Comparison of ENCODE assay signal across 8 mouse cellular contexts in the genomic region with DNA sequence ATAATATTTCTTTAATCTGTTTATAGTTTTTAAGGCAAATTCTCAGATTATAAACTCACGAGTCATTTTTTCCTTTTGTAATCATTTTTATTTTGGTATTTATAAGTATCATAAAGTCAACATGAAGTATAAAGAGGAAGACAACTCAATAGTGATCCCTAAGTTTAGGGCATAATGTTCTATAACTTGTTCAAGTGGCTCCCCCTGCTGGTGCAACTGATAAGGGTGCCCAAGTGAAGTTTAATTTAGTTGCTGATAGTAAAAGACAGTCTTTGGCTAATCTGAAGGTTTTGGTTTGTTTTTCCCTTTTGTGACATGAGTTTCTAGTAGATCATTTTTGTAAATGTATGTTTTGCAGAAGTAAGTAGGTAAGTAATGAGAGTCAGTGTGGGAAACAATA. TPM values are rescaled to one million over a fixed set of nuclear protein-coding genes. Genes with fewer than 3 reads are reported as not detected.
DNase-seq lines count a peak whose midpoint lies in the region; ATAC-seq and TF ChIP-seq lines count a peak whose summit lies in the region.

No protein-coding gene starts in this region.

- no peak for TF ChIP-seq EP300 in liver, embryonic 14.5 days (IDR thresholded peaks at IDR 0.05; ENCODE audit: low read depth)

- no peak for ATAC-seq in midbrain, embryonic 11.5 days (ENCODE audit: low FRiP score)
- no peak for ATAC-seq in midbrain, embryonic 13.5 days
- no peak for ATAC-seq in embryonic facial prominence, embryonic 14.5 days (ENCODE audit: low read depth)
- no peak for ATAC-seq in kidney, postnatal 0 days (replicated peaks; ENCODE audit: low FRiP score, low read depth)
- ATAC-seq in liver, embryonic 14.5 days (ENCODE audit: insufficient read depth): no peak

- H3K9ac ChIP-seq in midbrain, embryonic 11.5 days (ENCODE audit: low read length): no peak overlapping the region
- no peak overlapping the region for H3K9ac ChIP-seq in midbrain, embryonic 13.5 days (replicated peaks)
- no peak overlapping the region for H3K9ac ChIP-seq in embryonic facial prominence, embryonic 14.5 days (ENCODE audit: low read depth, low read length)
- no peak overlapping the region for H3K9ac ChIP-seq in kidney, postnatal 0 days (ENCODE audit: low read depth, low read length)
- H3K9ac ChIP-seq in liver, embryonic 14.5 days (replicated peaks): no peak overlapping the region

- H3K4me3 ChIP-seq in midbrain, embryonic 11.5 days (ENCODE audit: low read depth, low read length): no peak overlapping the region
- no peak overlapping the region for H3K4me3 ChIP-seq in midbrain, embryonic 13.5 days (replicated peaks)
- H3K4me3 ChIP-seq in embryonic facial prominence, embryonic 14.5 days (ENCODE audit: low read depth, low read length): no peak overlapping the region
- no peak overlapping the region for H3K4me3 ChIP-seq in kidney, postnatal 0 days (replicated peaks; ENCODE audit: low read depth, low read length)
- H3K4me3 ChIP-seq in liver, embryonic 14.5 days (ENCODE audit: insufficient read depth in 1 of 2, low read depth in 2 of 2, low read length in 2 of 2): no peak overlapping the region

- peak; percentile 96 for DNase-seq in midbrain, embryonic 11.5 days (ENCODE audit: low spot score, missing footprints)
- DNase-seq in adrenal gland, postnatal 25 days: peak; percentile 80
- DNase-seq in embryonic facial prominence, embryonic 14.5 days (ENCODE audit: low spot score): peak; percentile 81
- DNase-seq in kidney, postnatal 0 days (ENCODE audit: low spot score): peak; percentile 79
- DNase-seq in liver, embryonic 14.5 days (ENCODE audit: low read depth in 3 of 3, low spot score in 3 of 3): peak; percentile 47 to 59 (median 55)
- peak; percentile 86 for DNase-seq in right cerebral cortex, postnatal 14 days
- peak; percentile 56 to 70 for DNase-seq in urinary bladder, postnatal 36 days (ENCODE audit: low spot score in 2 of 2)

- H3K4me1 ChIP-seq in midbrain, embryonic 11.5 days (ENCODE audit: control insufficient read depth, insufficient read depth, low read length): no peaks in the 10 kb centered on the region
- no peaks in the 10 kb centered on the region for H3K4me1 ChIP-seq in midbrain, embryonic 13.5 days (replicated peaks)
- no peaks in the 10 kb centered on the region for H3K4me1 ChIP-seq in embryonic facial prominence, embryonic 14.5 days (ENCODE audit: control insufficient read depth, insufficient read depth, low read length)
- no peaks in the 10 kb centered on the region for H3K4me1 ChIP-seq in kidney, postnatal 0 days (replicated peaks; ENCODE audit: insufficient read depth, low read length)
- no peaks in the 10 kb centered on the region for H3K4me1 ChIP-seq in liver, embryonic 14.5 days (replicated peaks; ENCODE audit: control insufficient read depth in 2 of 2, insufficient read depth in 2 of 2, low read length in 1 of 2)

- 31% methylated on average over 1 of the region's 1 CpGs for WGBS in midbrain, embryonic 11.5 days
- WGBS in midbrain, embryonic 13.5 days: 47% methylated on average over 1 of the region's 1 CpGs
- WGBS in embryonic facial prominence, embryonic 14.5 days: 36% methylated on average over 1 of the region's 1 CpGs
- WGBS in kidney, postnatal 0 days: 40% methylated on average over 1 of the region's 1 CpGs
- 21% methylated on average over 1 of the region's 1 CpGs for WGBS in liver, embryonic 14.5 days (ENCODE audit: insufficient replicate concordance)

- TF ChIP-seq CTCF in kidney, postnatal 0 days (IDR thresholded peaks at IDR 0.05; ENCODE audit: low read depth): peak; percentile 84
- peak; percentile 72 for TF ChIP-seq CTCF in liver, embryonic 14.5 days (IDR thresholded peaks at IDR 0.05; ENCODE audit: low read depth)

- no peak overlapping the region for H3K4me2 ChIP-seq in midbrain, embryonic 11.5 days
- no peak overlapping the region for H3K4me2 ChIP-seq in midbrain, embryonic 13.5 days (replicated peaks)
- H3K4me2 ChIP-seq in embryonic facial prominence, embryonic 14.5 days (ENCODE audit: low read depth, low read length): no peak overlapping the region
- H3K4me2 ChIP-seq in kidney, postnatal 0 days (ENCODE audit: low read length): no peak overlapping the region
- H3K4me2 ChIP-seq in liver, embryonic 14.5 days (ENCODE audit: low read depth): no peak overlapping the region

- H3K9me3 ChIP-seq in midbrain, embryonic 11.5 days (ENCODE audit: control insufficient read depth, low read length): no peaks in the 10 kb centered on the region
- no peaks in the 10 kb centered on the region for H3K9me3 ChIP-seq in midbrain, embryonic 13.5 days
- H3K9me3 ChIP-seq in embryonic facial prominence, embryonic 14.5 days (ENCODE audit: control insufficient read depth, low read length): no peaks in the 10 kb centered on the region
- no peaks in the 10 kb centered on the region for H3K9me3 ChIP-seq in kidney, postnatal 0 days (replicated peaks; ENCODE audit: low read length)
- no peaks in the 10 kb centered on the region for H3K9me3 ChIP-seq in liver, embryonic 14.5 days (ENCODE audit: control insufficient read depth, low read length)

- no peak overlapping the region for H3K27ac ChIP-seq in midbrain, embryonic 11.5 days (ENCODE audit: low read depth, low read length)
- no peak overlapping the region for H3K27ac ChIP-seq in midbrain, embryonic 13.5 days
- no peak overlapping the region for H3K27ac ChIP-seq in embryonic facial prominence, embryonic 14.5 days (replicated peaks; ENCODE audit: low read depth, low read length)
- no peak overlapping the region for H3K27ac ChIP-seq in kidney, postnatal 0 days
- no peak overlapping the region for H3K27ac ChIP-seq in liver, embryonic 14.5 days

- H3K36me3 ChIP-seq in midbrain, embryonic 11.5 days (ENCODE audit: control insufficient read depth, insufficient read depth, low read length): peaks cover 10% of the 10 kb centered on the region
- H3K36me3 ChIP-seq in midbrain, embryonic 13.5 days: peaks cover 44% of the 10 kb centered on the region
- peaks cover 43% of the 10 kb centered on the region for H3K36me3 ChIP-seq in embryonic facial prominence, embryonic 14.5 days (ENCODE audit: control insufficient read depth, insufficient read depth, low read length)
- peaks cover 8% of the 10 kb centered on the region; the same call in 1 of the 2 replicates for H3K36me3 ChIP-seq in kidney, postnatal 0 days (ENCODE audit: insufficient read depth, low read length)
- H3K36me3 ChIP-seq in liver, embryonic 14.5 days (replicated peaks; ENCODE audit: control insufficient read depth, insufficient read depth, low read depth): peaks cover 17% of the 10 kb centered on the region

- H3K27me3 ChIP-seq in midbrain, embryonic 11.5 days (ENCODE audit: control insufficient read depth, insufficient read depth, low read length): no peaks in the 10 kb centered on the region
- H3K27me3 ChIP-seq in midbrain, embryonic 13.5 days: no peaks in the 10 kb centered on the region
- no peaks in the 10 kb centered on the region for H3K27me3 ChIP-seq in embryonic facial prominence, embryonic 14.5 days (replicated peaks; ENCODE audit: control insufficient read depth, insufficient read depth, low read length)
- no peaks in the 10 kb centered on the region for H3K27me3 ChIP-seq in kidney, postnatal 0 days (ENCODE audit: insufficient read depth, low read length)
- no peaks in the 10 kb centered on the region for H3K27me3 ChIP-seq in liver, embryonic 14.5 days (ENCODE audit: control insufficient read depth, insufficient read depth, low read length)

RNA-seq across cellular contexts. Expression of a gene that starts 55.8 kb away (rescaled TPM):
- 20.4 and 22.3 TPM in 2 replicates for polyA plus RNA-seq in midbrain, embryonic 11.5 days (2014; fragmentation: Nextera tagmentation; extraction: Ambion mirVana)
- polyA plus RNA-seq in midbrain, embryonic 13.5 days (2015; fragmentation: Nextera tagmentation; extraction: Ambion mirVana): 15.2 and 17.5 TPM in 2 replicates
- total RNA-seq in adrenal gland, postnatal 25 days (2021): 36.0 and 36.9 TPM in 2 replicates
- polyA plus RNA-seq in embryonic facial prominence, embryonic 14.5 days (2014; fragmentation: Nextera tagmentation; extraction: Ambion mirVana): 13.6 and 14.7 TPM in 2 replicates
- 7.4 and 8.6 TPM in 2 replicates for polyA plus RNA-seq in kidney, postnatal 0 days (2015; fragmentation: Nextera tagmentation; extraction: Ambion mirVana)
- polyA plus RNA-seq in liver, embryonic 14.5 days (2012; rRNA removed): 5.5 and 6.6 TPM in 2 replicates
- 7.0 and 8.1 TPM in 2 replicates for polyA plus RNA-seq in liver, embryonic 14.5 days (2014; fragmentation: Nextera tagmentation; extraction: Ambion mirVana)
